Mouse (Mus musculus): ENCODE measurements around the gene Tada3. TPM values are rescaled to one million over a fixed set of nuclear protein-coding genes. Genes with fewer than 3 reads are reported as not detected.
A peak's percentile ranks its signal among the peaks of the same experiment; 100 is the strongest.

The Tada3 gene
- polyA plus RNA-seq, 1 experiment from 2014 or later, result 44.9 TPM

DNA sequence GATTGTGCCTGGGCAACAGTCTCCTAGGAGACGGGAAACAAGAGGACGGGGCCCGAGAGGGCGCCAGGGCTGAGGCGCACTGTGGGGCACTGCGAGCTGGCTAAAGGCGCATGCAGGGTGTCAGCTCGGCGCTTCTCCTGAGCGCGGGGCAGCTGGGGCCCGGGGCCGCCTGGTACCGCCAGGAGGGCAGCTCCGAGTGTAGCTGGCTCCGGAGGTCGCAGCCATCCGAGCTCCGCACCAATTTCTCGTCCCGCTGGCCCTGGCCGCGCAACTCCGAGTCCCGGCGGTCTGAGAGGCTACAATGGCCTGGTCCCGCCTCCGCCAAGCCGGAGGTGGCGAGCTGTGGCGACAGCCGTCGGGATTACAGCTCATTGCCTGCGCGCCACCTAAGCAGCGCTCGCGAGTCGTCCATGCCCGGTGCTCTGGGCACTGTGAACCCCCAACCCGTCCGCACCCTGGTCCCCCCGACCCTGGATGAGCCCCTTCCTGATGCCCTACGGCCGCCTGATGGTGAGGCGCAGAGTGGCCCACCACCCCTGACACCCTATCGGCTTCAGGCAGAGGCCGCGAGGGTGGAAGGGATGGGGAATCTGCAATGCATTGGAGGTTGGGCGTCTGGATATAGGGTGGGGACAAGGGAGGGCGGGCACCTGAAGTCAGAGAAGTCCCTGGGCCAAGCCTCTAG, 14.8 kb upstream of the Tada3 start:
- H3K27me3 ChIP-seq (ENCODE audit: control insufficient read depth, insufficient read depth, low read length), result no peaks in the 10 kb centered on the region
- peaks cover 18% of the 10 kb centered on the region for H3K36me3 ChIP-seq (ENCODE audit: control insufficient read depth, insufficient read depth, low read length)
- 1% methylated on average over 51 of the region's 51 CpGs for WGBS
- ATAC-seq (ENCODE audit: insufficient read depth, low FRiP score), result peak; percentile 70
- H3K9ac ChIP-seq (ENCODE audit: low read length), result peak overlapping the region; percentile 76
- peak overlapping the region; percentile 84 for H3K4me2 ChIP-seq (ENCODE audit: low read depth, low read length)
- peaks cover 4% of the 10 kb centered on the region; the same call in 1 of the 2 replicates for H3K4me1 ChIP-seq (ENCODE audit: control insufficient read depth, insufficient read depth, low read length)
- peak overlapping the region; percentile 49 for H3K4me3 ChIP-seq (replicated peaks; ENCODE audit: low read length)
- no peak overlapping the region for H3K27ac ChIP-seq (ENCODE audit: low read length)
- H3K9me3 ChIP-seq (replicated peaks; ENCODE audit: control insufficient read depth, low read length), result no peaks in the 10 kb centered on the region

DNA sequence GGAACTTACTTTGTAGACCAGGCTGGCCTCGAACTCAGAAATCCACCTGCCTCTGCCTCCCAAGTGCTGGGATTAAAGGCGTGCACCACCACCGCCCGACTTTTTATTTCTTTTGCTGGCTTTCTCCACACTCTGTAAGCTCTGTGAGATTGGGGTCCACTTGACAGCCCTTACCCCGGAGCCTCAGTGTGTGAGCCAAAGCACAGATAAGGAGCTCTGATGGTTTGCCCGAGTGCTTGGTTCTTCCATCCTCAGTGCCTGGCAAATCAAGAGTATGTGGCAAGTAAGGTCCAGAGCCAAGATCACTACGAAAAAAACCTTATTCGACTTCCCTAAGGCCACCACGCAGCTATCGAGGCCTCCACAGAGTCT, 14.3 kb upstream of the Tada3 start:
- Histone ChIP-seq H3K27me3 (ENCODE audit: control insufficient read depth, insufficient read depth, low read length) (no peaks in the 10 kb centered on the region), H3K4me2 (ENCODE audit: low read depth, low read length) (peak overlapping the region; percentile 84), H3K9me3 (replicated peaks; ENCODE audit: control insufficient read depth, low read length) (no peaks in the 10 kb centered on the region), H3K4me1 (ENCODE audit: control insufficient read depth, insufficient read depth, low read length) (peaks cover 4% of the 10 kb centered on the region; the same call in 1 of the 2 replicates), H3K27ac (ENCODE audit: low read length) (no peak overlapping the region), H3K4me3 (replicated peaks; ENCODE audit: low read length) (peak overlapping the region; percentile 49), H3K36me3 (ENCODE audit: control insufficient read depth, insufficient read depth, low read length) (peaks cover 18% of the 10 kb centered on the region), H3K9ac (ENCODE audit: low read length) (peak overlapping the region; percentile 76)
- no peak for ATAC-seq (ENCODE audit: insufficient read depth, low FRiP score)
- WGBS, result 31% methylated on average over 10 of the region's 10 CpGs

DNA sequence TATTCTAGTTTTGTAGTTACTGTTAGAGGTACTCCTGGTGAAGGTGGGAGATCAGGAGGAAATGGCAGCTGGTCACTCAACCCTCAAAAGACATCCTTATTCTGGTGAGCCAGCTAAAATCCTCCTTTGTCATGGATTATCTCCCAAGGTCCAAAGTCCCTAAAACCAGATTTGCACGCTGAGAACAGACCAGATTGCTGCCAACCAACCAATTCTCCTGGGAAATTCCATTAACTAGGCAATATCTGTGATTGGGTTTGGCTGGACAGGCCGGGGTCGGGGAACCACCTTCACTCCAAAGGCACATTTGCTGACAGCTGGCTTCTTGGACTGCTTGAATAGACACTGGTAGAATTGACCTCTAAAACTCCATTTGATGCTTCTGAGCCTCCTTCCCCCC, 13.0 kb upstream of the Tada3 start:
- Histone ChIP-seq H3K9me3 (replicated peaks; ENCODE audit: control insufficient read depth, low read length) (no peaks in the 10 kb centered on the region), H3K4me2 (ENCODE audit: low read depth, low read length) (no peak overlapping the region), H3K27me3 (ENCODE audit: control insufficient read depth, insufficient read depth, low read length) (no peaks in the 10 kb centered on the region), H3K4me3 (replicated peaks; ENCODE audit: low read length) (no peak overlapping the region), H3K4me1 (ENCODE audit: control insufficient read depth, insufficient read depth, low read length) (peaks cover 4% of the 10 kb centered on the region; the same call in 1 of the 2 replicates), H3K9ac (ENCODE audit: low read length) (no peak overlapping the region), H3K27ac (ENCODE audit: low read length) (no peak overlapping the region), H3K36me3 (ENCODE audit: control insufficient read depth, insufficient read depth, low read length) (peaks cover 24% of the 10 kb centered on the region)
- WGBS, result 91% methylated on average over 3 of the region's 3 CpGs
- ATAC-seq (ENCODE audit: insufficient read depth, low FRiP score), result no peak

DNA sequence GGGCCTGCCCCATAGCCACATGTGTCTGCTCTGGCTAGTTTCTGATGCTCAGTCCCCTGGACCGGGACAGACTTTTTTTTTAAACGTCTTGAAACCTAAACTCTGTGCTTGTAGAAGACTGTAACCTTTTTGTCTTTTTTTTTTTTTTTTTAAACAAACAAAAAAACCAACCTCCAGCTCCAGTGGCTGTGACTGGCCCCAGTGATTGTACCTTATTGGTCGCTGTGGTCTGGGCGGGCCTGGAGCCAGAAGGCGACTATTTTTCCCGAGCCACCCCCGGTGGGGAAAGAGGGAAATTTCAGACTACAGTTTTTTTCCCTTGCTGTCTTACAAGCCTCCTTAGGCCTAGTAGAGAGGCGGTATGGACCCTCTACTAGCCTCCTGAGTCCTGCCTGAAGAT, 11.3 kb upstream of the Tada3 start, which contains the start of gene Ttll3:
Gene Ttll3, plus strand, starts transcription at position 301 of the 400 bp plus-strand sequence.
- Histone ChIP-seq H3K4me3 (replicated peaks; ENCODE audit: low read length) (no peak within 1 kb of the TSS), H3K36me3 (ENCODE audit: control insufficient read depth, insufficient read depth, low read length) (peaks cover 39% of the 10 kb centered on the region), H3K9ac (ENCODE audit: low read length) (no peak within 1 kb of the TSS), H3K27me3 (ENCODE audit: control insufficient read depth, insufficient read depth, low read length) (no peaks in the 10 kb centered on the region), H3K4me2 (ENCODE audit: low read depth, low read length) (no peak within 1 kb of the TSS), H3K9me3 (replicated peaks; ENCODE audit: control insufficient read depth, low read length) (no peaks in the 10 kb centered on the region), H3K27ac (ENCODE audit: low read length) (no peak within 1 kb of the TSS), H3K4me1 (ENCODE audit: control insufficient read depth, insufficient read depth, low read length) (peaks cover 4% of the 10 kb centered on the region; the same call in 1 of the 2 replicates)
- 67% methylated on average over 8 of the region's 8 CpGs for WGBS
- no peak for ATAC-seq (ENCODE audit: insufficient read depth, low FRiP score)

DNA sequence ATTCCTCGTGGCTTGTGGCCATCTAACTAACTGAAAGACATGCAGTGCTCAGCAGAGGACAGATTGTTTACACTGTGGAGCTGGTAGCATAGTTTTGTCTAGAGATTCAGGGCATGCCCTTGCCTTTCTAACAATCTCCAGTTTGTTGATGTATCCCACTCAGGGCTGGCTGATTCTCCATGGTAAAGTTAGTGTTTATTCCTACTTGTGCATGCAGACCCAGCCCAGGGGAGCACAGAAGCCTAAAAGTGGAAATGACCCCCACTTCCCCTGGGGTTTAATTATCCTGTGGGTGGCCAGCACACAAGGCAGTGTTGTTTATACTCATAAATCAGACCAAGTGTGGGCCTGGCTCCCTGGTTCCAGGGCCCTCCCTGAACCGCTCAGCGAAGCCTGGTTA, 8.3 kb upstream of the Tada3 start:
- Histone ChIP-seq H3K4me1 (ENCODE audit: control insufficient read depth, insufficient read depth, low read length) (no peaks in the 10 kb centered on the region), H3K27ac (ENCODE audit: low read length) (no peak overlapping the region), H3K36me3 (ENCODE audit: control insufficient read depth, insufficient read depth, low read length) (peaks cover 58% of the 10 kb centered on the region), H3K27me3 (ENCODE audit: control insufficient read depth, insufficient read depth, low read length) (no peaks in the 10 kb centered on the region), H3K4me2 (ENCODE audit: low read depth, low read length) (no peak overlapping the region), H3K9ac (ENCODE audit: low read length) (no peak overlapping the region), H3K9me3 (replicated peaks; ENCODE audit: control insufficient read depth, low read length) (no peaks in the 10 kb centered on the region), H3K4me3 (replicated peaks; ENCODE audit: low read length) (no peak overlapping the region)
- WGBS, result 42% methylated on average over 3 of the region's 3 CpGs
- peak; percentile 18; the same call in 1 of the 2 replicates for ATAC-seq (ENCODE audit: insufficient read depth, low FRiP score)

DNA sequence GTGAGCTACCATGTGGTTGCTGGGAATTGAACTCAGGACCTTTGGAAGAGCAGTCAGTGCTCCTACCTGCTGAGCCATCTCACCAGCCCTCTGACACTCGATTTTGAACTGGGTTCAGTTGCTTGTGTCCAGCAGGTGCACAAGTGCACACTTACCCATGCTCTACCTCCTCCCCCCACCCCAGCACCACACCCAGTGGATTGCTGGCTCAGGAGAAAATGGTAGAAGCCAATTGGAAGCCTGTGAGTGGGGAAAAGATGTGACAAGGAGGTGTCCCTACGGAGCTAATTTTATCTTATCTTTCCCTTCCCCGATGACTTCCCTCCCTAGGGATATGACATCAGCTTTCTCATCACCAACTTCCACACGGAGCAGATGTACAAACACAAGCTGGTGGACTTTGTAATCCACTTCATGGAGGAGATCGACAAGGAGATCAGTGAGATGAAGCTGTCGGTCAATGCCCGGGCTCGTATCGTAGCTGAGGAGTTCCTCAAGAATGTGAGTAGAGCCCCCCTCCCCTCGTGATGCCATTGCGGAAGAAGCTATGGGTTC, 7.6 kb upstream of the Tada3 start:
- Histone ChIP-seq H3K4me2 (ENCODE audit: low read depth, low read length) (no peak overlapping the region), H3K27ac (ENCODE audit: low read length) (no peak overlapping the region), H3K36me3 (ENCODE audit: control insufficient read depth, insufficient read depth, low read length) (peaks cover 62% of the 10 kb centered on the region), H3K27me3 (ENCODE audit: control insufficient read depth, insufficient read depth, low read length) (no peaks in the 10 kb centered on the region), H3K4me1 (ENCODE audit: control insufficient read depth, insufficient read depth, low read length) (no peaks in the 10 kb centered on the region), H3K4me3 (replicated peaks; ENCODE audit: low read length) (no peak overlapping the region), H3K9ac (ENCODE audit: low read length) (no peak overlapping the region), H3K9me3 (replicated peaks; ENCODE audit: control insufficient read depth, low read length) (no peaks in the 10 kb centered on the region)
- 76% methylated on average over 11 of the region's 11 CpGs for WGBS
- ATAC-seq (ENCODE audit: insufficient read depth, low FRiP score), result no peak

DNA sequence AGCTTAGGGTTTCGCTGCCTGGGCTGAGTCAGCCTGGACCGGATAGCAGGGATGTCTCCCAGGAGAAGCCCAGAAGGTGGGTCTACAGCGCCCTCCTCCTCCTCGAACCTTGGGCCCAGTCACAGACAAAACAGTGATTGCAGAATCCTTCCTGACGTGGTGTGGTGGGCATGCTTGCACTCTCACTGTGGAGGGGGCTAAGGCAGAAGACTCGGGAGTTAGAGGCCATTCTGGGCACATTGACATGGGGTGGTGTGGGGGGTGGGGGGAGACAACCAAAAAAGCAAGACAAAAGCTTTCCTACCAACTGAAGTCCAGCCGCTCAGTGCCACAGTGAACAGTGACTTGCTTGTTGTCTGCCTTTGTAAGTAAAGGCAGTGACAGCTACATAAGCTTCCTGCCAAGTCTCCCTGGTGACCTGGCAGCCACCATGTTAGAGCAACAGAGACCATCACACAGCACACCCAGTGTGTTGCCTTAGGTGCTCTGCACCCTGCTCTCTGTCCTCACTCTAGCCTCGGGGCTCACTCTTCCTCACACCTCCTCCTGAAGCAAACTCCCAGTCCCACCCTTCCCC, 6.8 kb upstream of the Tada3 start:
- Histone ChIP-seq H3K4me3 (replicated peaks; ENCODE audit: low read length) (no peak overlapping the region), H3K9ac (ENCODE audit: low read length) (no peak overlapping the region), H3K27me3 (ENCODE audit: control insufficient read depth, insufficient read depth, low read length) (no peaks in the 10 kb centered on the region), H3K4me1 (ENCODE audit: control insufficient read depth, insufficient read depth, low read length) (peaks cover 5% of the 10 kb centered on the region; the same call in 1 of the 2 replicates), H3K36me3 (ENCODE audit: control insufficient read depth, insufficient read depth, low read length) (peaks cover 56% of the 10 kb centered on the region), H3K27ac (ENCODE audit: low read length) (no peak overlapping the region), H3K9me3 (replicated peaks; ENCODE audit: control insufficient read depth, low read length) (no peaks in the 10 kb centered on the region), H3K4me2 (ENCODE audit: low read depth, low read length) (no peak overlapping the region)
- no peak for ATAC-seq (ENCODE audit: insufficient read depth, low FRiP score)
- 89% methylated on average over 8 of the region's 8 CpGs for WGBS

DNA sequence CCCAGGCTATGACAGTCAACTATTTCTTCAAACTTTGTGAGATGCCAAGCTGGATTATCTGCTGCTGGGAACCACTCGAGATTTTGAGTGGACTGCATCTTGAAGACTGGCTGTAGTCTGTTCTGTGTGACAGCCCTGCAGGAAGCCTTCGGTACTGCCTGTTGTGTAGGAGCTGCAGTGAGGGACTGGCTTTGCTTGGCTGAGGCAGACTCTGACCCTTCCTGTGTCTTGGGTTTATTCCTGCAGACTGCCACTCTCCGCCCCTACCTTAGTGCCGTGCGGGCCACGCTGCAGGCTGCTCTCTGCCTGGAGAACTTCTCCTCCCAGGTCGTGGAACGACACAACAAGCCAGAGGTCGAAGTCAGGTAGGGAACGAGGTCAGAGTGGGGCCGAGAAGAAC, 2.8 kb upstream of the Tada3 start:
- no peak overlapping the region for H3K9ac ChIP-seq (ENCODE audit: low read length)
- H3K36me3 ChIP-seq (ENCODE audit: control insufficient read depth, insufficient read depth, low read length), result peaks cover 40% of the 10 kb centered on the region
- no peaks in the 10 kb centered on the region for H3K9me3 ChIP-seq (replicated peaks; ENCODE audit: control insufficient read depth, low read length)
- H3K4me3 ChIP-seq (replicated peaks; ENCODE audit: low read length), result no peak overlapping the region
- no peak overlapping the region for H3K27ac ChIP-seq (ENCODE audit: low read length)
- 94% methylated on average over 11 of the region's 11 CpGs for WGBS
- no peak for ATAC-seq (ENCODE audit: insufficient read depth, low FRiP score)
- H3K4me2 ChIP-seq (ENCODE audit: low read depth, low read length), result no peak overlapping the region
- H3K4me1 ChIP-seq (ENCODE audit: control insufficient read depth, insufficient read depth, low read length), result peaks cover 15% of the 10 kb centered on the region; the same call in 1 of the 2 replicates
- no peaks in the 10 kb centered on the region for H3K27me3 ChIP-seq (ENCODE audit: control insufficient read depth, insufficient read depth, low read length)

DNA sequence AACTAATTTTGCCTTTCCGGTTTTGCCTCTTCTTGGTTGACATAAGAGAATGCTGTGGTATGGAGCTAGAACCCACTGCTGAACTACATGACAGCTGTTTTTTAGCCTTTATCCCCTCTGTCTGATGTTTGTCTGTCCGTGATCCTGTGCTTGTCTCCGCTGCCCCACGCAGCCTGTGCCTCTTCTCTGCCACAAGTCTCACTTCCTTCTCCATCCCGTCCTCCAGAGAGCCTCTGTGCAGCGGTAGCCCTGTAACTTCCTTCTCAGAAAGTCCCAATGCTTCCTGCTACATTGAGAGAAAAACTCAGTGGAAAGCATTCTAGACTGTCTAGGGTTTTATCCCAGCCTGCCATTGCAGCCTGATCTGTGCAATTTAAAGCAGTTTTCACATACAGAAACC, 1.6 kb upstream of the Tada3 start:
- ATAC-seq (ENCODE audit: insufficient read depth, low FRiP score), result no peak
- 65% methylated on average over 6 of the region's 6 CpGs for WGBS
- peak overlapping the region; percentile 85 for H3K4me2 ChIP-seq (ENCODE audit: low read depth, low read length)
- peak overlapping the region; percentile 100 for H3K4me3 ChIP-seq (replicated peaks; ENCODE audit: low read length)
- no peak overlapping the region for H3K27ac ChIP-seq (ENCODE audit: low read length)
- no peaks in the 10 kb centered on the region for H3K9me3 ChIP-seq (replicated peaks; ENCODE audit: control insufficient read depth, low read length)
- H3K36me3 ChIP-seq (ENCODE audit: control insufficient read depth, insufficient read depth, low read length), result peaks cover 38% of the 10 kb centered on the region
- peak overlapping the region; percentile 7; the same call in 1 of the 2 replicates for H3K9ac ChIP-seq (ENCODE audit: low read length)
- H3K27me3 ChIP-seq (ENCODE audit: control insufficient read depth, insufficient read depth, low read length), result no peaks in the 10 kb centered on the region
- H3K4me1 ChIP-seq (ENCODE audit: control insufficient read depth, insufficient read depth, low read length), result peaks cover 15% of the 10 kb centered on the region; the same call in 1 of the 2 replicates
